Mouse (Mus musculus) ES-Bruce4 (cell line): ENCODE data around the gene Sbpl. TPM values are rescaled to one million over a fixed set of nuclear protein-coding genes. Genes with fewer than 3 reads are reported as not detected.
"Not testable (repeated sequence)": the region's sequence is repeated elsewhere in the genome, so short reads cannot be mapped to it uniquely, and the experiment has no call there.

ENCODE experiments used
- H3K27ac ChIP-seq: 2 replicates; pipeline ENCODE4 v1.5.1; 2012; ENCODE audit warnings: low read length, inconsistent platforms; ENCODE audit not compliant: insufficient read depth
- H3K27me3 ChIP-seq: 2 replicates; pipeline ENCODE4 v1.6.1; 2012; ENCODE audit warnings: mild to moderate bottlenecking, low read length, inconsistent platforms; ENCODE audit not compliant: control insufficient read depth, poor library complexity, insufficient read depth, severe bottlenecking
- H3K36me3 ChIP-seq: 2 replicates; pipeline ENCODE4 v1.6.1; 2012; ENCODE audit warnings: inconsistent platforms, mild to moderate bottlenecking, low read length, moderate library complexity; ENCODE audit not compliant: control insufficient read depth, poor library complexity, insufficient read depth, severe bottlenecking
- H3K4me1 ChIP-seq: one replicate; pipeline ENCODE4 v1.8.1; 2011; ENCODE audit warnings: low read length; ENCODE audit not compliant: control insufficient read depth, insufficient read depth
- H3K4me3 ChIP-seq: 2 replicates; pipeline ENCODE4 v1.5.1; 2011; ENCODE audit warnings: low read depth, mild to moderate bottlenecking, low read length
- H3K9ac ChIP-seq: 2 replicates; pipeline ENCODE4 v1.6.1; 2012; ENCODE audit warnings: low read depth, mild to moderate bottlenecking, inconsistent platforms; ENCODE audit not compliant: poor library complexity, severe bottlenecking
- H3K9me3 ChIP-seq: replicated peaks from 2 replicates; pipeline ENCODE4 v1.6.1; 2012; ENCODE audit warnings: mild to moderate bottlenecking, low read length, inconsistent platforms; ENCODE audit not compliant: control insufficient read depth, poor library complexity, insufficient read depth, severe bottlenecking
- CTCF ChIP-seq: IDR thresholded peaks from one replicate; pipeline ENCODE4 v1.8.1; 2011; ENCODE audit warnings: low read depth, low read length
- EP300 ChIP-seq: IDR thresholded peaks from 2 replicates; pipeline ENCODE4 v1.6.1; 2011; ENCODE audit warnings: low read depth, low read length; ENCODE audit not compliant: insufficient read depth
- POLR2A ChIP-seq: IDR thresholded peaks from one replicate; pipeline ENCODE4 v1.8.1; 2011; ENCODE audit warnings: low read length; ENCODE audit not compliant: insufficient read depth
- polyA plus RNA-seq: library from polyadenylated mRNA; stranded (reverse); fragments of >200 nt; gene quantifications from 2 replicates; pipeline ENCODE4 v1.2.4, GENCODE M21; 2011; ENCODE audit warnings: low read depth; ENCODE audit not compliant: missing spikeins, insufficient read depth, insufficient read length

Gene Sbpl
- polyA plus RNA-seq, 1 experiment, result not detected

GRCm38 (mm10) chr17:23941372-23941771 is 13.7 kb downstream of the Sbpl start, which contains the start of gene Sbp:
Gene Sbp, plus strand, starts transcription at chr17:23941672.
- Histone ChIP-seq H3K4me1 (no peaks in the 10 kb centered on the region), H3K9me3 (no peaks in the 10 kb centered on the region), H3K27ac (no peak within 1 kb of the TSS), H3K4me3 (no peak within 1 kb of the TSS), H3K27me3 (no peaks in the 10 kb centered on the region), H3K9ac (no peak within 1 kb of the TSS), H3K36me3 (no peaks in the 10 kb centered on the region)
- TF ChIP-seq EP300, result no peak
- TF ChIP-seq CTCF, result no peak
- no peak for TF ChIP-seq POLR2A

- Histone ChIP-seq H3K4me1 (no peaks in the 10 kb centered on the region), H3K27me3 (no peaks in the 10 kb centered on the region), H3K36me3 (no peaks in the 10 kb centered on the region), H3K9me3 (no peaks in the 10 kb centered on the region), H3K4me3 (no peak overlapping the region), H3K9ac (no peak overlapping the region), H3K27ac (no peak overlapping the region)
- TF ChIP-seq CTCF, result no peak
- no peak for TF ChIP-seq POLR2A
- no peak for TF ChIP-seq EP300
These were observed 23.9 kb downstream of the Sbpl start for GRCm38 (mm10) chr17:23931157-23931556.

- Histone ChIP-seq H3K27me3 (no peaks in the 10 kb centered on the region), H3K27ac (0 out of 2 replicates have a peak overlapping the region, but pooled peaks have one; percentile 17), H3K9ac (peak overlapping the region; percentile 54), H3K9me3 (no peaks in the 10 kb centered on the region), H3K4me3 (peak overlapping the region; percentile 72), H3K36me3 (no peaks in the 10 kb centered on the region), H3K4me1 (no peaks in the 10 kb centered on the region)
- no peak for TF ChIP-seq EP300
- TF ChIP-seq POLR2A, result no peak
- no peak for TF ChIP-seq CTCF
These were observed 30.0 kb downstream of the Sbpl start for GRCm38 (mm10) chr17:23925090-23925493.

- Histone ChIP-seq H3K9ac (peak overlapping the region; percentile 54), H3K4me1 (no peaks in the 10 kb centered on the region), H3K4me3 (peak overlapping the region; percentile 73), H3K36me3 (no peaks in the 10 kb centered on the region), H3K27ac (peak overlapping the region; percentile 16; the same call in 1 of the 2 replicates), H3K27me3 (no peaks in the 10 kb centered on the region), H3K9me3 (no peaks in the 10 kb centered on the region)
- TF ChIP-seq CTCF (no peak), POLR2A (peak; percentile 53), EP300 (0 out of 2 replicates have a peak, but pooled peaks have one; percentile 44)
These were observed 30.5 kb downstream of the Sbpl start for GRCm38 (mm10) chr17:23924531-23925007.

GRCm38 (mm10) chr17:23917158-23917557 is 37.9 kb downstream of the Sbpl start, which contains the start of gene Dcpp3:
Gene Dcpp3, plus strand, starts transcription at chr17:23917458.
- not testable (repeated sequence) for H3K27ac ChIP-seq, H3K9me3 ChIP-seq, H3K4me3 ChIP-seq, H3K9ac ChIP-seq, H3K27me3 ChIP-seq, H3K4me1 ChIP-seq, H3K36me3 ChIP-seq

Other genes with a start within 250 kb of the Sbpl start
- gene 1520401A03Rik, start 232.5 kb downstream of the Sbpl start, polyA plus RNA-seq, result 3.6 and 4.1 TPM in 2 replicates
- gene Pkmyt1, start 228.9 kb downstream of the Sbpl start, polyA plus RNA-seq, result 26.5 and 27.7 TPM in 2 replicates
- 2.4 and 2.7 TPM in 2 replicates for gene Paqr4, start 214.4 kb downstream of the Sbpl start, polyA plus RNA-seq
- 0.57 and 1.4 TPM in 2 replicates for gene Kremen2, start 209.4 kb downstream of the Sbpl start, polyA plus RNA-seq
- gene Flywch1, start 183.7 kb downstream of the Sbpl start, polyA plus RNA-seq, result 32.9 and 34.2 TPM in 2 replicates
- 10.7 and 13.1 TPM in 2 replicates for gene Flywch2, start 169.2 kb downstream of the Sbpl start, polyA plus RNA-seq
- gene Srrm2, start 164.7 kb downstream of the Sbpl start, polyA plus RNA-seq, result 552 and 560 TPM in 2 replicates
- 398 and 458 TPM in 2 replicates for gene Elob, start 126.1 kb downstream of the Sbpl start, polyA plus RNA-seq
- 1.6 and 2.0 TPM in 2 replicates for gene Prss33, start 119.2 kb downstream of the Sbpl start, polyA plus RNA-seq
- gene Prss32, start 111.4 kb downstream of the Sbpl start, polyA plus RNA-seq, result not detected in 2 replicates
- 16.0 and 19.3 TPM in 2 replicates for gene Prss41, start 111.1 kb downstream of the Sbpl start, polyA plus RNA-seq
- gene Prss21, start 87.2 kb downstream of the Sbpl start, polyA plus RNA-seq, result not detected in 2 replicates
- not detected in 2 replicates for gene Dcpp1, start 74.4 kb downstream of the Sbpl start, polyA plus RNA-seq
- not detected in 2 replicates for gene Dcpp2, start 74.4 kb downstream of the Sbpl start, polyA plus RNA-seq
- not detected in 2 replicates for gene Dcpp3, start 37.8 kb downstream of the Sbpl start, polyA plus RNA-seq
- not detected in 2 replicates for gene Sbp, start 13.6 kb downstream of the Sbpl start, polyA plus RNA-seq
- gene Prss30, start 25.3 kb upstream of the Sbpl start, polyA plus RNA-seq, result not detected in 2 replicates
- 0.45 TPM in 1 of 2 replicates, not detected in the other for gene Prss22, start 42.8 kb upstream of the Sbpl start, polyA plus RNA-seq
- gene Prss27, start 82.9 kb upstream of the Sbpl start, polyA plus RNA-seq, result not detected in 2 replicates
- 66.4 and 68.4 TPM in 2 replicates for gene Kctd5, start 118.2 kb upstream of the Sbpl start, polyA plus RNA-seq
- gene Pdpk1, start 195.7 kb upstream of the Sbpl start, polyA plus RNA-seq, result 44.7 and 45.0 TPM in 2 replicates
- 25.3 and 30.4 TPM in 2 replicates for gene Amdhd2, start 208.5 kb upstream of the Sbpl start, polyA plus RNA-seq
- gene Atp6v0c, start 214.4 kb upstream of the Sbpl start, polyA plus RNA-seq, result 254 and 307 TPM in 2 replicates